Mouse (Mus musculus): Measurements from ENCODE around the gene Adamts8.

- TF ChIP-seq TAL1 (IDR thresholded peaks at IDR 0.05; ENCODE audit: low read length): no peak
- TF ChIP-seq GATA1 (IDR thresholded peaks at IDR 0.05; ENCODE audit: low read length): no peak
Observed at GRCm38 (mm10) chr9:30906426-30906825, 35.9 kb upstream of the Adamts8 start.
